Mouse (Mus musculus) urinary bladder, postnatal 10 days (tissue): ENCODE results near the gene Tmem108.

Source experiments
- DNase-seq: peaks from one replicate; pipeline ENCODE4 v3.0.0; 2022; ENCODE audit warnings: low spot score

Tmem108 gene

DNA sequence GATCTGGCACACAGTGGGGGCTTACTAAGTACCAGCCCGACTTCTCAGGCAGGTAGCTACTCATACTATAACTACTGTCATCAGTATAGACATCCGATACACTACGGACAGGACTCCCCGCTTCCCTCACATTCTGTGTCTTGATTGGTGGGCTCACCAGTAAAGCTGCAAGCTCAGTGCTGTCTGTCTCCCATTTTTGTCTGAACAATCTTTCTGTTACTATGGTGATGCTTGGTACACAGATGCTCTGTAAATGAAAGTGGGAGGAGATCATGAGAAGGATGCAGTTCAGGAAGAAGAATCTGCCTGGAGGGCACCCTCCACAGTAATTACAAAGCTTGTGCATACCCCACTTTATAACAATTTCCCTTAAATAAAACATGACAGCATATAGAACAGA is 176.8 kb downstream of the Tmem108 start:
- DNase-seq: no peak

- DNase-seq: no peak
These were observed 179.2 kb downstream of the Tmem108 start for GRCm38 (mm10) chr9:103582249-103582961.

DNA sequence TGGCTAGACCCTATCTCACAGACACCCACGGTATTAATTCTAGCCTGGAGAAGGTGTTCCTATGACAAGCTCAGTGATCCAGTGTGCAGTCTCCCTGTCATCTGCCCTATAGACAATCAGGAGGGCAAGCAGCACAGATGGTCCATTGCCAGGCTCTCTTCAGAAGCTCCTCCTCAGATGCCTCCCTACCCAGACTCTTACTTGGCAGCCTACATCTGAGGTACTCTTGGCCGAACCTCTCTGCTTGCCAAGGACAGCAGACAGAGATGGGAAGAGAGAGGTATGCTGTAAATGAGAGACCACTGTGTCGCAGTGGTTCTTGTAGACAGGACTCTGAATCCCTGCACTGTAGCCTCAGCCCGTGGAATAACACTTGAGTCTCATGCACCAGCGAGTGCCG is 181.0 kb downstream of the Tmem108 start:
- no peak for DNase-seq

DNA sequence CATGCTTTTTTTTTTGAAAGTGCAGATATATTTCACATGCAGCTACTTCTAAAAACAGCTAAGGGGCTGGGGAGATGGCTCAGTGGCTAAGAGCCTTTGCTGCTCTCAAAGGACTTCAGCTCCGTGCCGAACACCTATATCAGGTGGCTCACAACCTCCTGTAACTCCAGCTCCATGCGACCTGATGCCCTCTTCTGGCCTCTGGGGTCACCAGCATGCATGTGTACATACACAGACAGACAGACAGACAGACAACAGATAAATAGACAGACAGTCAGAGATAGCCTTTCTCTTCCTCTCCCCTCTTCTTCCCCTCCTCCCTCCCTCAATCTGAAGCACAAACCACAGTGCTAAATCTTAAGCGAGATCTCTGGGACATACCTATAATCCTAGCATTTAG is 181.5 kb downstream of the Tmem108 start:
- no peak for DNase-seq

DNA sequence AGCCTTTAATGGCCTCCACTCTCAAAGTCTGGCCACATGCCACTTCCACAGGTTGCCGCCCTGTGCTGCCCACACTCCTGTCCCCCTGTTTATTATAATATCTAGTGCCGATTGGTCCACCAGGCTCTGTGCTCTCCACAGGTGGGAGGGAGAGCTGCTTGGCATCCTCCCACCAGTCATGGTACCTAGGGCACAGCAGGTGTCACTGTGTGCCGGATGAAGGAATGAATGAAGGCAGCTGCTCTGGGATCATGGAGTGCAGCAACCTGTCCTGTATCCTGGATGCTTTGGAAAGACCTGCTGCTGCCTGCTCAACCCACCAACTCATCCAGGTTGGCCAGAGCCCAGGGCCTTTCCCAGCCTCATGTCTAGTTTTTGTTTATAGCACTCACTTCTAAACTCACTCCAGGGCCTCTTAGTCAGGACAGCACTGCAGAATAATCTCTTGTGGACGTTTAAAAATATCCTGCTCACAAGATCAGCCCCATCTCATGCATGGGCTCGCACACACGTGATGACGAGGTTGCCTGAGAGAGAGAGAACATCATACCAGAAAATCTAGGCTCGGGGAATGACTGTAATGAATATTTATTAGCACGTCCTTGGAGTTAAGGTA is 182.1 kb downstream of the Tmem108 start:
- no peak for DNase-seq

DNA sequence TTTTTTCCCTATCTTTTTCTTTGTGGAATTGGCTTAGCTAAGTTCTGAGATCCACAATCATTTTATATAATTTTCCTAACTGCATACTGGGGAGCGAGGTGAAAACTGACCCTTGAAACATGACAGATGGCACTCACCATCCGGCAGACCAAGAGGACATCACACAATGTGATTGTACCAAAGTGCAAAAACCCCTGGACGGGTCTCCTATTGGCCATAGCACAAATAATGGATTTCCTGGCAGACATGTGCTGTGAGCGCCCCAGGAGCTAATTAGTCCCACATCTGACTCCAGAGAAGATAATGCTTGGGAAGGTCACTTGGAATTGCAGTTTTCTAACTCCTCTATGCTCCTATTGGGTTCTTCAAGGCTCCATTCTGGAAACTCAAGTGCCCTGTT is 183.9 kb downstream of the Tmem108 start:
- no peak for DNase-seq

DNA sequence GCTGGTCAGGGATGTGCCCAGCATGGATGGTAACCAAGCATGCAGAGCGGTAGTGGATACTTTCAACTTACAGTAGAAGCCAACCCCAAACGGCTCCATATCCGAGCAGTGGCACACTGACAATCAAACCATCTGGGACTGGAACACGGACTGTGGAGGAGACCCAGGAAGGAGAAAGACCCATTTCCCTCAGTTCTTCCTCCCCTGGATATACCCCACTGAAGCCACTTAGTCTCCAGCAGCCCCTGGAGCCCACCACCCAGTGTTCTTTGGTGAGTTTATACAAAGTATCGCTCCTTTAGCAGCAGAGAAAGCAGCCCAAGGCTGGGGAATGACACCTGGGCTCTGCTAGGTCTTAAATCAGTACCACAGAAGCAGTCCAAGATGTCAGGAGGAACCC is 184.5 kb downstream of the Tmem108 start:
- DNase-seq: no peak

DNA sequence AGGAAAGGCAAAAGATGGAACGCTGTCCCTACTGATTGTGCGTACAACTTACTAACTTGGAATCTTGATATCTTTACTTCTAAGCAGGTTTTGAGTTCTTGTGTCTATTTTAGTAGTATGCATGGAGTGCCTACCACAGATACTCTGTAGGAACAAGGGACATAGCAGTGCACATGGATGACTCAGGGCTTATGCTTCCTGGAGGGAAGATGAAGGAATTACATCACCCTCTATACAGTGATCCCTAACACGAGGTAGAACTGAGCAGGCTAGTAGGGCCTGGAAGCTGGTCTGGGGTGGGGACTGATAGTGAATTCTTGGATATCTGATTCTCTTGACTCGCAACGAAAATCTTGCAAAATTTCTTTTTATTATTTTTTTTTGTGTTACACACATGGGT is 185.7 kb downstream of the Tmem108 start:
- DNase-seq: no peak

- DNase-seq: no peak
These were observed 187.5 kb downstream of the Tmem108 start for GRCm38 (mm10) chr9:103573994-103574750.

GRCm38 (mm10) chr9:103570158-103570741 is 191.4 kb downstream of the Tmem108 start:
- no peak for DNase-seq

DNA sequence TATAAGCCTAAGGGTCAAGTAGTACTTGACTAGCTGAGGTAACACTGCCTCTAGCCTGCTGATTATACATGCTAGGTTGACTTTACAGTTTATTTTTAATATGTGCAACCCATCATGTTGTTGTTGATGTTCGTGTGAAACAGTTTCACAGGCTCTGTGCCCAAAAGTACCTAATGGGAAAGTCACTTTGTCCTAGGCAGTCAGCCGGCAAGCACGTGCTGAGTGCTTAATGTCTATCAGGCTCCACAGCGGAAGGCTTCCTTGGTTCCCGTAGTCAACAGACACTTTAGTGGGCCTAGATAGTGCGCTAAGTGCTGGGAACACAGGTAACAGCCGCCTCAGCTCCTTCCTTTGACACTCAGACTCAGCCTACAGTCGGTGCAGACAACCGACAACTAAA is 192.7 kb downstream of the Tmem108 start:
- DNase-seq: no peak

DNA sequence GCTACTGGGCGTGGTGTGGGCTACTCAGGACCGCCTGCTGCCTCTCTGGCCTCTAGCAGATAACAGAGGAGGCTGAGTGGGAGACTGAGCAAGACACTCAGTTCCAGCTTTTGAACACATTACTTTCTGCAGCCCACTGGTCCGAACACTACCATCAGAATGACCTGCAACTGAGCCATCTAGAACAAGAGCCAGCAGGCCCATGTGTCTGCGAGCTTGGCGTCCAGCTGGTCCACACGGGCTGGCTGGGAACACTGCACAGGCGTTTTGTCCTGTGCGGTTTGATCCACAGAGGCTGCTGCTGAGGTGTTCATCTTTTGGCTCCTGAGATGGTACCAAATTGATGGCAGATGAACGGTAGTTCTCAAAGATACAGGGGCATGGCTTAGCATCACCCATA is 196.5 kb downstream of the Tmem108 start:
- no peak for DNase-seq

DNA sequence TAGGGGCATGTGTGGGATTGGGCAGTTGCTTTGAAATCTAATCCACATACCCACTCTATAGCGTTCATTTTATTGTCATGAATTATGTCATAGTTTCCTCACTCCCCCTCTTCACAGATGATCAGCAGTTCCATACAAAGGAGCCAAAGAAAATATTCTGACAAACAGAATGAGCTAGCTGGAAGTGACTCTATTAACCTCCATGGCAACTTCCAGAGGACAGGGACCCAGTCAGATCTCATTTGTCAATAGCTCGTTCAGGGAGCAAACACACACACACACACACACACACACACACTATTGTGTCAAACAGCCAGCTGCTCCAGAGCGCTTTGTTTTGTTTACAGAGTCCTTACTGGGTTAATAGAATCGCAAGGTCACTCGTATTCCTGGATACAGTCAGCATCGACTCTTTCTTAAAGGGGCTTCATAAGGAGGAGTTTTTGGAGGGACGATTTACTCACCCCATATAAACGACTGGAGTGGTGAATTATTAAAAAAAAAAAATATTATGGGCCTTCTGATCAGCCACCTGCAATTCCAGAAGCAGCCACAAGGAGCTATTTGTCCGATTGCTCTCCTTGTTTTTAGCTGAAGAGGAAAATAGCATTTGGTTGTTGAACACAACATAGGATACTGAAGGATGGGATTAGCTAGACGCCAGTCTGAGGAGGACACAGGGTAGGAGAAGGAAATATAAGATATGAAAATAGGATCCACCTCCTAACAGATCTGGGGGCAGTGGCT is 197.6 kb downstream of the Tmem108 start:
- DNase-seq: no peak

GRCm38 (mm10) chr9:103562063-103562462 is 199.6 kb downstream of the Tmem108 start:
- DNase-seq: no peak

GRCm38 (mm10) chr9:103558741-103559140 is 202.9 kb downstream of the Tmem108 start:
- no peak for DNase-seq

DNA sequence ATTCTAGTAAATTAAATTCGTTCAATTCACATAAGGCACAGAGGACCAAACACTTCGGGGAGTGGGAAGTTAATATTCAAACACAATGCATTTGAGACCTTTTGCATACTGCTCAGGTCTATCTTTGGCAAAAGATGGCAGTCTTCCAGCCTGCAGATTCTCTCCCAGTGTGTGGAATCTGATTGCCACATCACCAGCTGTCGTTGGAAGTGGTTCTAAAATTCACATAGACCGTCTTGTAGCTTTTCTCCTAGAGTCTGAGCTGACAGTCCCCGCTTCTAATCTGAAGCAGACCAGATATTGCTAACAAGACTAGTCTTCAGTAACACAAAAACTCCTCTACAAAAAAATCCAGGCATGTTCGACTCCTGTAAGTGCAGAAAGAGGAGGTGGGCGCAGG is 203.4 kb downstream of the Tmem108 start:
- no peak for DNase-seq

- no peak for DNase-seq
These were observed 204.6 kb downstream of the Tmem108 start for GRCm38 (mm10) chr9:103557085-103557484.

DNA sequence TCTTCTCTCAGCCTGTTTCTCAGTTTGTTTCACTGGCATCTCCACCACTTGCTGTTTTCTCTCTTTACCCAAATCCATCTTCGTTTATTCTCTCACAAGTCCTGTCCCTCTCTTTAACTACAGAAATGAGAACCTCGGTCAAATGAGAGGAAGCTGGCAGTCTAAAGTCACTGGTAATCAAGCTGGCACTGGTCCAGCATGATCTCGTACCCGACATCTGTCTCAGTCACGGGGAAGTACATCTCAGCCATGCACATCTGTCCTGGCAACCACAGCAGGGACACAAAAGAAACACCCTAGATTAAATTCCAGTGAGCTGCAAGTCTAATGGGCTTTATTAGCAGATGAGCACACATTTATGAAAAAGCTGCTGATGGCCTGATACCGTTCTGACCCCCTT is 206.3 kb downstream of the Tmem108 start:
- DNase-seq: no peak

DNA sequence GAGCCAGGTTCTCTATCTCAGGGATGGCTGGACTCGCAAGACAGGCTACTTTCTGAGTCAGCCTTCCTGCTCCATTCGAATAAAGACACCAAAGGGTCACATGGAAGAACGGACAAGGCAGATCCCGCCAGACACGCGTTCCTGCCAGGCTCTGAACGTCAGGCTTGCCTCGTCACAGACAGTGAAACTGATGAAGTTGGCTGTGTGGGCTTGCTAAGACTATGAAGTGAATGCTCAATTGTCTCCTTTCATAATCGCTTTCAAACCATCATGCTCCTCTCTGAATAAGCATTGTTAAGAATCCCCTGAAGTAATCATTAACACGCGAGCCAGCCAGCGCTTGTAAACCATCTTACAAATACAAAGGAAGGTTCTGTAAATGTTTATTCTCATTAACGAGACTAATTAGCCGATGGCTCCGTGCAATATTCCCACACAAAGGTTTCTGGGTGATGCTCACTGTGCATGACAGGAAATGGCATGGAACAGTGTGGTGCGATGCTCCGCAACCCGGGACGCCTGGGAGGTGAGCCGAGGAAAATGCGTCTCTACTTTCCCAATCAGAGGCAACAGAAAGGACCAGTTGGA is 210.9 kb downstream of the Tmem108 start:
- no peak for DNase-seq

DNA sequence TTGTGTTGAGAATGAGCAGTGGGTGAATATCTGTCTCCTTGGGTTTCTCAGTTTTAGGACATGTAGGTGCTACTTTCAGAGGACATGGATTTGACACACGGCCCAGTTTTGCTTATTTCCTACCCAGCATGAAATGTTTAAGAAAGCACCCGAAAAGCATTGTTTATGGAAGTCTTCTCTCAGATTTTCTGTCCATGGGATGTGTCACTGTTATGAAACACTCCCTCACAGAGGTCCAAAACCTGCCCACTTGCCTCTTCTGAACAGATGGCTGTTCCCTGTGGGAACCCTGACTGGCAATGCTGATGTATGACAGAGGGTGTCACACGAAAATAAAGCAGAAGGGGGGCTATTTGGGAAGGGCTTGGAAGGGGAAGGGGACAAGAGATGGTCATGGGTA is 212.5 kb downstream of the Tmem108 start:
- no peak for DNase-seq

- no peak for DNase-seq
These were observed 213.0 kb downstream of the Tmem108 start for GRCm38 (mm10) chr9:103548606-103549005.
